Mouse (Mus musculus) left cerebral cortex, adult 11 months (tissue): Measurements from ENCODE around the gene Wnt3.

Experiments
- DNase-seq: peaks from one replicate; pipeline ENCODE4 v3.0.0; 2022; ENCODE audit warnings: low spot score

Wnt3 gene

DNA sequence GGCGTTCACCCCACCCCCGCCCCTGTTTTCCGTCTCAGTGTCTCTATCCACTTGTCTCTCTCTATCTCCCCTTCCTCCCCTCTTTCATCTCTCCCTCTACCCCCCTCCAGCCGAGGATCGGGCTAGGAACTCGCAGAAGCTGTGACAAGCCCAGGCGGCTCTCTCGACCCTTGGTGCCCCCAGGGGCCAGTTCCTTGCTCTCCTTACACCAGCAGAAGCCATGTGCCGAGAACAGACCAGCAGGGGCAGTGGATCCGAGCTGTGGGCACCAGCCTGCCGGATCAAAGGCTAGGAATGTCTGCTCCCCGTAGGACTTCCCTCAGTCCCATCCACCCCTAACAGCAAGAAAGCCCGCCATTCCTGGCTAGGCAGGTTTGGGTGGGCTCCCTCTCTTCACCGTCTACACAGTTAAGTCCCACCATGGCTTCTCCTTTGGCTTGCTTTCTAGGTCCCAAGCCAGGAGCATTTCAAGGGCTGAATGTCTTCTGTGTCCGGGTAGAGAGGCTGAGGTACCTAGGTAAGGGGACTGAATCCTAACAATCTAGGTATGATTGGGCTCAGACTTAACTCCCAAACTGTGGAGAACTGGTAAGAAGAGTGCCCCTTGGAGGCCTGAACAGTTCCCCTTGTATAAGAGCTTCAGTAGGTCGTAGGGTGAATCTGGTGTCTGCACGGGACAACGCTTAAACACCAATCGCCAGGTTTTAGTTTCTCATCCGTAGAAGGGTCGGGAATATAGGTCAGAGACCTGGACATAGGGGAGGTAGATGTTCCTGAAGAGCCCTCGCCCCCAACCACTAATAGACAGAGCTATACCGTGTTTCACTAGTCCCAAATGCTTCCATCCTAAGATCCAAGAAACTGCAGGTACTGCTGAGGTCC, 1.2 kb upstream of the Wnt3 start:
- no peak for DNase-seq

DNA sequence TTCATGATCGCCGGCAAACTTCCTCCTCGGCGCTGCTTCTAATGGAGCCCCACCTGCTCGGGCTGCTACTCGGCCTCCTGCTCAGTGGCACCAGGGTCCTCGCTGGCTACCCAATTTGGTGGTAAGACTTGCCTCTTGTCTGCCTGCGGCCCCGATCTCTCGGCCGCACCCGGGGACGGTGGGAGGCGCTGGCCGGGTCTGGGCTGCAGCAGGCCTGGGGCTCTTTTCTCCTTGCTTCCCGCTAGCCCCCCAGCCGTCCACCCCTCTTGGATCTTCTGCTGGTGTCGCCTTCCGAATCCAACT, 229 bp downstream of the Wnt3 start:
- DNase-seq: no peak

DNA sequence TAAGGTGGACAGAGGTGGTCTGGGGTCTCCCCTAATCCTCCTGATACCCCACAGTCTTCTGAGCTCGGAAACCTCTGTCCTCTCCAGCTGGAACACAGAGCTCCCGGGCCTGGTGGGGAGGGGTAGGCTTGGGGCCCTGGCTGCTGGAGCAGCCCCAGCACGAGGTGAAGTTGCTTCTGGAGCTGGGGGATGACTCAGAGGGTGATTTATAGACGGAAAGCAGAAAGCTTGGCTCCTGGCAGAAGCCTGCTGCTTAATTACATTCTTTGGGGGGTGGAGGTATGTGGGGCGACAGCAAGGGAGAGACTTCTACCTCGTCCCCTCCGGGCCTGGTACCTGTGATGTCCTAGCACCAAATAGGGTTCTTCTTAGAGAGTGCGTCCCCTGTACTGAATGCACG, 6.2 kb downstream of the Wnt3 start:
- no peak for DNase-seq

DNA sequence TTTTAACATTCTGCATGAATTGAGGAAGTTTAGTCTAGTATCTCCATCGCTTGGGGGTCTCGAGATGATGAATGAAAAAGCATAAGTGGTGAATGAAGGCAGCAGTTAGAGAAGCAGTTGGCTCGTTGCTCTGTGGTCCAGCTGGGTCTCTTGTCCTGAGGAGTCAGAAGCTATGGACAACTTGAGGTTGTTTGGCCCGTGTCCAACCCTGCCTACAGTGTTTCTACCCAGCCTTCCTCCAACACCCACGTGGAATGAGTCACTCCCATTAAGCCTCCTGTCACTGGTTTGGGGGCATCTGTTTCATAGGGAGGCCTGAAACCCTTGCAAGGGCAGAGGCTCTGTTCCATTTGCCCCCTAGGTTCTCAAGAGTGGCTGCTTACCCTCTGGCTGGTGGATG, 16.0 kb downstream of the Wnt3 start:
- DNase-seq: no peak

DNA sequence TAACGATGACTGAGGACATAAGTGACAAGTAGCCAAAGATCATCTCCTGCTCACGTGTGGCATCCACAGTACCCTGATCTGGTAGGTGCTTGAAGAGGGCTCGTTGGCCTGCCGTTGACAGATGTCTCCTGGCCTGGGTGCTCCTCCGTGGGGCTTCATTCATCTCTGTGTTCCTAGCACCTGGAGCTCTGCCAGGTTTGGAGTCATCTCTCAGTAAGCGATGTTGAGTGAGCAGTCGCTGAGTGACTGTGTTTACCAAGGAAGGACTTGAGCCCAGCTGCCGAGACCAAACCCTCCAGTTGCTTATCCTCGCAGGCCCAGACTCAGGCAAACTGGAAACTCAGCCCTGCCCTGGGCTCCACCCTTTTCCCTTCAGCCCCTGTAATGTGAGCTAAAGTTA, 27.2 kb downstream of the Wnt3 start:
- no peak for DNase-seq

DNA sequence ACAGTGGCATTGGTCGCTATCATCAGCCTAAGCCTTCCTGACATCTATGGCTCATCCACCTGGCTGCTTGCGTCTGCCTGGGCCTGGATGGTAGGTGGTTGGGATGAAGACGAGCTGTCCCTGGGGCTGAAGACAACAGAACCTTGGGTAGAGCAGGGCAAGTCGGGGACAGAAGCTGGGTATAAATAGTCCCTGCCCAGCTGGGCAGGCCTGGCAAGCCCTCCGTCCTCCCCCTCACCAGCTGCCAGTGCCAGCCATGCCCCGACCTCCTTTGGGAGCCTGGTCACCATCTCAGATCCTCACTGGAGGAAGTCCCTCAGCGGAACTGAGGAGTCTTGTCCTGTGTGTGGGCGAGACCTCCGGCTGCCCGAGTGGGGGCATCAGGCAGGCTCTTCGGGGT, 30.2 kb downstream of the Wnt3 start:
- DNase-seq: no peak

DNA sequence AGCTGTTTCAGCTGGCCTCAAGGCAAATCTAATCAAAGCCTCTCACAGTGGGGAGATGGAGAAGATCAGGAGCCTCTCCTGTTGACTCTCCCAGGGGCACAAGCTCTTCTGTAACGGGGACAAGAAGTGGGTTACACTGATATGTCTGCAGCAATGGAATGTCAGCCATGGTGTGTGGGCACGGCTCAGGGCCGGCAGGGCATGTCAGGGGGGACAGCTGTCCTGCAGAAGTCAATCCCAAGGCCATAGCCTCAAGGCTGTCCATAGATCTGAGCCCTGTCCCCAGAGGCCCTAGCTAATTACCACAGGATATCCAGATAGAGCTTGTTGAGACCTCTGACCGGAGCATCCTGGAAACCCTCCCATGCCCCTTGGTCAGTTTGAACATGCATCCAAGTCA, 30.9 kb downstream of the Wnt3 start:
- DNase-seq: no peak

DNA sequence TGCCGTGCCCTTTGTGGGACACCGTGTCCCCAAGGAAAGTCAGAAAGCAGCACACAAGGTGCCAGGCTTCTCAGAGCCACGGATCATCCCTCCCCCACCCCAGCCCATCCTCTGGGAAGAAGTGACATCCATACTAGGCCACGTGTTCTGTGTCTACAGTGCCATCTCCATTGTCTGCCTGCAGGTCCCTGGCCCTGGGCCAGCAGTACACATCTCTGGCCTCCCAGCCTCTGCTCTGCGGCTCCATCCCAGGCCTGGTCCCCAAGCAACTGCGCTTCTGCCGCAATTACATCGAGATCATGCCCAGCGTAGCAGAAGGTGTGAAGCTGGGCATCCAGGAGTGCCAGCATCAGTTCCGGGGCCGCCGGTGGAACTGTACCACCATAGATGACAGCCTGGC, 34.0 kb downstream of the Wnt3 start:
- DNase-seq: peak; percentile 39

DNA sequence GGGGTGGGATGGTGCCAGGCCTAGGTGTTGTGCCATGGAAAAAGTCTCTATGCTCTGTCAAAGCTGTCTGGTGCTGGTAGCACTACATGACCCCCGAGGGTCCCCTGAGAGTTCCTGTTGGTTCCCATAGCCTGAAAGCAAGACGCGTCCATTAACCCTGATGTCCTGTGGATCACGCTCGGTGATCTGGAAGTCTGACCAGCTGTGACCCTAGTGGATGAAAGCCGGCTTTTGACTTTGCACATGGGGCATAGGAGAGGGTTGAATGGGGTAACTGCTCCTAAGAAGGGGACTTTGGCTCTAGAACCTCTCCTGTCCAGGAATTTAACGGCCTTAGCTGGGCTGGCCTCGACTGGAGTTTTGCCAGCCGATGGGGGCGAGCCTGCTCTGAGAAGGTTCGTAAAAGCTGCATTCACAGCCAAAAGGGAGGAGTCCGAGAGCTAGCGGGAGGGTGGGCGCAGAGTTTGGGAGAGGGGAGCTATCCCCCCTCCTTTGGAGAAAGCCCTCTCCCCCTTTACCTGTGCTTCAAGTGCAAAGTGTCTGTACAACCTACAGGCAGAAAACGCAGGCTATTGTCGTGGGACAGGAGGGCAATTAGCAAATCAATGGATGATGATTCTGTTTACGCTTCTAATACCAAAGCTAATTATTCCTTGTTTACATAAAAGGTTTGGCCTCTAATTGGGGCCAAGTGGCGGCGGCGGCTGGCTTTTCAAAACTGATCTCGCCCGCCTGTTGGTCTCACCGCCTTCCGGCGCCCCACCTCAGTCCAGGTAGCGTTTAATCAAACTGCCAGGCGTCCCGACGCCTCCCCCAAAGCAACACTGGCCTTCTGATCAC, 35.0 kb downstream of the Wnt3 start:
- DNase-seq: no peak

DNA sequence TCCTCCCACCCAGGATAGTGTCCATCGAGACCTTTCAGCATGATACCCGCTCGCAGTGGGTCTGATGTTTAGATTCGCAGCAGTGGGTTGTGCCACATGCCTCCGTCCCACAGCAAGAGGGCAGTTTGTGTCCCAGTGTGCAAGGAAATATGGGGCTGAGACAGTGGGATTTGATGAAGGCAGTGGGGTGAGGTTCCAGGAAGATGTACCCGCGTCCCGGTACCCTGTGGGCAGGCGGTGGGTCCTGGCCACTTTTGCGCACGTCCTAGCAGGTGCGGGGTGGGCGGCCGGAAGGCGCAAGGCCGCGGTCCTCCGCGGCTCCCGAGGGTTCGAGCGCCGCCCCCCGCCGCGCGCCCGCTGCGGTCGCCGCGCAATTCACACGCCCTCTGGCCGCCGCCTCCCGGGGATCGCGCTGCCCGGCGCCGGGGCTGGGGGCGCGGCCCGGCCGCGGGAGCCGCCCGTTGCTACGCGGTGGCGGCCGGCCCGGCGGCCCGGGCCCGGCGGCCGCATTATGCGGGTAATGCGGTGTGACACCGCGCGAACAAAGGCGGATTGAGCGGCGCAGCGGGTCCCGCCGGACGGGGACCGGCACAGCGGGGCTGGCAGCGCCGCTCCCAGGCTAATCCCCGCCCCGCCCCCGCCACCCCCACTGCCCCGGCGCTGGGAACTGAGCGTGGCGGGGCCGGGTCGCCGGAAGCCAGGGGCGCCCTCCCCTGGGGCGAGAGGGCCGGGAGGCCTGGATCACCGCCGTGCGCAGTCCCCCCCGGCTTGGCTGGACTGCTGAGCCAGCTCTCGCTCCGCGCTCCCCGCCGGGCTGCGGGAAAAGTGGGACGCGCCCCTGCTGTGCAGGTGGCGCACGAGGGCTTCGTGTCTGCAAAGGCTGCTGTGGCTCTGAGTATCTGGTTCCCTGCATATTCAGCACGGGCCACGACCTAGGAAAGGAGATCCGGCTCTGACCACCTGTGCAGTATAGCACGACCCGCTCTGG, 36.0 kb downstream of the Wnt3 start:
- no peak for DNase-seq

DNA sequence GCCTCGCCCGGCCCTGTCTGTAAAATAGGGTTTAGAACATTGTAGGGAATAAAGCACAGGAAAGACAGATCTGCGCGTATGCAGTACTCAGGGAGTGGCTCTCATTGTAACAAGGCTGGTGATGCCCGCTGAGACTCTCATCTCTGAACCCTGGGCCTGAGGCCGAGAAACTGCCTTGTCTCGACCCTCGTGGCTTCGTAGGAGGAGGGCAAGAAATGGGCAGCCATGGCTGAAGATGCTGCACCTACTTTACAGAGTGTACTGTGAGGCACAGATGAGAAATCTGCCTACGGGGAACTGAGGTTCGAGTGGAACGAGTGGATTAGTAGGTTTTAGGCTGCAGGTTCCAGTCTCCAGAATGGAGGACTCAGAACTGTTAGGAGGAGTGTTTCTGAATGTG, 36.7 kb downstream of the Wnt3 start:
- DNase-seq: no peak

DNA sequence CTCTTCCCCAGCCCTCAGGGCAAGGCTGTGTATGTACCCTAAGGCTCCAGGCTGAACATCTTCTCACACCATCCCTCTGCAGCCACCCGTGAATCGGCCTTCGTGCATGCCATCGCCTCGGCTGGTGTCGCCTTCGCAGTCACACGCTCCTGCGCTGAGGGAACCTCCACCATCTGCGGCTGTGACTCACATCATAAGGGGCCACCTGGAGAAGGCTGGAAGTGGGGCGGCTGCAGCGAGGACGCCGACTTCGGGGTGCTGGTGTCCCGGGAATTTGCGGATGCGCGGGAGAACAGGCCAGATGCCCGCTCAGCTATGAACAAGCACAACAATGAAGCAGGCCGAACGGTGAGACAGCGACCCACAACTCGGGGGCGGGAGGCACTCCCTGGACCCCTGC, 37.3 kb downstream of the Wnt3 start:
- no peak for DNase-seq

DNA sequence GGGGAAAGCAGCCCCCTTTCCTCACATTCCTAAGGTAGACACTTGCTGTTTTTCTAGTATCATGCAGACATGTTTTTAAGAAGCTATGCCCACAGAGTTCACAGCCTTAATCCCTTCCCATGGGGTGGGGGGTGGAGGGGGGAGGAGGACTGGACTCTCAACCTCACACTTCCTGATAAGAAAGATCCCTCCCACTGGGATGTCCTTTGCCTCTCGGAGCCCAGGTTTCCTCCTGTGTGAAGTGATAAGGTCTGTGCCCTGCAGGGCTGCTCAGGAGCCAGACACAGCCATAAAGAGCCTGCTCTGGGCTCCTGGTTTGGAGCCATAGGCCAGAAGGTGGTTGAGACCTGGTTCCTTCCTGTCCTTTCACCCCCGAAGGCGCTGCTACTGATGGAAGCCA, 40.9 kb downstream of the Wnt3 start:
- no peak for DNase-seq

DNA sequence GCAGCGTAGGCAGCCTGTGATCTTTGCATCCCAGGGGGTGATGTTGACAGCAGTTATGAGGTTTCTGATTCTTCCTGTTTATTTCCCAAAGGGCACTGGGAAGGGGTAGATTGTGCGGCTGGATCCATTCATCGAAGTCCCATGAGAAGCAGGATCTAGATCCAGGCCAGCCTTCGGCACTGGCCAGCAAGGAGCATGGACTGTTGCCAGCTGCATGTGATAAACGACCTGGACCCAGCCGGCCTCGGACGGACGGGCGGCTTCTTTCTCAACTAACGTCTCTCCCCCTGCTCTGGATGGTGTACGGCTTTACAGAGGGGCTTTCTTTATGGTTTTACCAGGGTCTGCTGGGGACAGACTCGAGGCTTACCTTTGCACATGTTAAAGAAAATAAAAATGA, 42.0 kb downstream of the Wnt3 start:
- DNase-seq: no peak

DNA sequence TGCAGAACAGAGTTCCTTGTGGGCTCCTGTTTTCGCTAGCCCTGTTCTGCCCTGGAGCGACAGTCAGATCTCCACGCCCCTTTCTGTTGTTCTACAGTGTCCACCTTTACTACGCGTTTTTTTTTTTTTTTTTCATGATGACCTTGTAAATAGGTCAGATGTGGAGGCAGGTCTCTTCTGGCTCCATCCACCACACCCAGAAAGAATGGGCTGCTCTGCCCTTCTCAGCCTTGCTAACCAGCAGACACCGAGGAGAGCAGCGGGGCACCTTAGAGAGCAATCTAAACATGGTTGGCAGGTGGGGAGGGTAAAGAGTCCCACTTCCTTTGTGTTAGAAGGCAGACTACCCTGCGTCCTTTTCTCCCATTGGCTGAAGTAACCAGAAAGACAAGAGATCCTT, 42.8 kb downstream of the Wnt3 start:
- DNase-seq: no peak

DNA sequence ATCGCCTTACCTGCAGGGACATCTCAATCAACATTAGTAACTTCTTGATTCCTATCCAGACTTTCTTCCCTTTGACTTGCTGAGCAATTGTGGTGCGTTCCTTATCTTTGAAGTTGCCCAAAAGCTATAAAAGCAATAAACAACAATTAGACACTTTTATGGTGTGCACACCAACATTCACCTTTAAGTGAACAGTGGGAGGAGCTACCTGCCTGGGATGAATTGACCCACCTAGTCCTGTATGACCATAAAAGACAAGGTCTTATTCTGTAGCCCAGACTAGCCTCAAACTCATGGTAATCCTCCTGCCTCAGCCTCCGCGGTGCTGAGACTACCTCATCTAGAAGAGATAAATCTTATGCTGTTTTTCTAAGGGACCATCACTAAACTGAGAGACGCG, 53.3 kb downstream of the Wnt3 start:
- no peak for DNase-seq

DNA sequence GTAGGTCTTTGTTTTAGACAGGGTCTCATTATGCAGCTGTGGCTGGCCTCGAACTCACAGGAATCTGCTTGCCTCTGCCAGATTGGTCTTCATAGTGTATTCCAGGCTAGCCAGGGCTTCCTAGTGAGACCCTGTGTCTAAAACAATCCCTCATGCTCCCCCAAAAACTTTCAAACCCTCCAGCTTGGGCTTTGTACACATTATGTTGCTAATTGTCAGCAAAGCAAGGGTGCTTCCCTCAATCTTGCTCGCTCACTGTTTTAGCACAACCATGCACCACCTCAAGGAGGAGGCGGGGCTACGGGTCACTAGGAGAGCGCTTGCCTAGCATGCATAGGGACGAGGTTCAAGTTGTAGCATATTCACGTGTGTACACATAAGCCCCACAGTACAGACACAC, 54.9 kb downstream of the Wnt3 start:
- no peak for DNase-seq

DNA sequence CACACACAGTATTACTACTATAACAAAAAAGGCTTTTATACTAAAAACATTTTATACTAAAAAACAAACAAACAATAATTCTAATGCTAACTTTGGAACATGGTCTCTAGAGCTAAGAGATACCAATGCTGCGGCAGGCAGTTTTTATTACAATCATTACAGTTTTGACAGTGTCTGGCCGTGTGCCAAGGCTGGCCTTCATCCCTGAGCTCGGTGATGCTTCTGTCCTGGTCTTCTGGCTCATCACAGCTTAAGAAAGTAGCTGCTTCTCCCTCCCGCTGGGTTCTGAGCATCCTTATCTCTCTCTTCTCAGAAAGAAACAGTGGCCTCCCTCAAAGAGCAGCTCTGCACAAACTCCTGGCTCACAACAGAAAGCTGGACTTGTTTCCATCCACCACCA, 56.0 kb downstream of the Wnt3 start:
- DNase-seq: no peak

DNA sequence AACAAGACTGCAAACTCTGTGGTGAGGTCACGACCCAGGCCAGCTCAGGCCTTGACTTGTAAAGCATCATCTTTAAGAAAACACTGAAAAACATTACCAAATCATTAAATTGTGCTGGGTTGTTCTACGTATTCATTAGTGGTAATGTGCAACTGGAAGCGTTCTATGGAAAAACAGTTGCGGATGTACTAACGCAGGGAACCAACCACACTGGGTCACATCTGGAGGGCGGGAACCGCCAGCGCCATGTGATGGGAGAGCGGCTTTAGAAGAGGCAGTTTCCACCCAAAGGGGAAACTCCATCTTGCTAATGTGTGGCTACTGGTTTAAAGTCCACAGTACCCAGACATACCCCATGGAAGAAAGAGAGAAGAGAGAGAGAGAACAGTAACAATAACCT, 56.5 kb downstream of the Wnt3 start:
- DNase-seq: no peak

DNA sequence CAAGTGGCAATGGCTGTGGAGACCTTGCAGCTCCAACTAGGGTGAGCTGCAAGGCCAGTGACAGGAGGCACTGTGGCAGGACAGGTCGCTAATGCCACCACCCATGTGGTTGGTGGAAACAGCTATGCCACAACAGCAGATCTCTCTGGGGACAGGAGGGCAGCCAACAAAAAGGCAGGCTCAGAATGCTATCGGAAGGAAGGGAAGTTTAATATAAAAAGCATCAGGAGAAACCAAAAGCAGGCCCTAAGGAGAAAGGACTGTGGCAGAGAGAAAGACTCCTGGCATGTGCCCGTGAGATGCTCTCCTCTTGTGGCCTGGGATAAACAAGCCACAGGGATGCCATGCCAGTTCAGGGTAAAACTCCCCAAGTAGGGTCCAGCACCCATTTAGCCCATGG, 57.8 kb downstream of the Wnt3 start:
- DNase-seq: no peak

DNA sequence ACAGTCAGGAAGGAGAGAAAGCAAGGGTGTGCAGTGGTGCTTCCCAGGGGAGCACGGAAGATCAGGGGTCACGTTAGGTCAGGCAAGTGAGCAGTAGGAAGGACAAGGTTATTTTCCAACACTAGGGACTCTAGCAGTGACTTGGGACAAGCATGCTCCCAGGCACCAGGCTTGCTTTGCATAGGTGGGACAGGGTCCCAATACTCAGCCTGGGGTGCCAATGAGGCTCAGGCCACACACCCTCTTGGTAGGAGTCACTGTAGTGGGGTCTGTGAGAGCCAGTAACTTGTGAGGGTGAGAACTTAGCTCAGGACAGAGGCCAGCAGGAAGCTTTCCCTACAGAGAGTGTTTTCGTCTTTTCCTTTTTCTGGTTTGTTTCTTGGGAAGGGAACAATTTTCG, 58.4 kb downstream of the Wnt3 start:
- no peak for DNase-seq

DNA sequence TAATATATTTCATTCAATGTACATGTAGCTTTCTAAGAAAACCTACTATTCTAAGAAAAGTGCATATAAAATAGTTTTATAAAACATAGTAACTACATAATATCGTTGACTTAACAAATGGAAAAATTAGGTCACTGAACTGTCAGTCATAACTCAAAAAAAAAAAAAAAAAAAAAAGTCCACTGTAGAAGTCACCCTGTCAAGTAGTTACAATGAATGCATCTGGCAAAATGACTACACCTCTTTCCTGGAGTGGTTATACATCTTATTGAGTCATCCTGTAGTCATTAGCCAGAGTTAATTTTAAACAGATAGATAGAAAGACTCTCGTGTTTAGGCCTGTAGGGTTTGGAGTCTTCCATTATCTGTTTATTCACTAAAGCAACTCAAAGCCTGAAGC, 65.0 kb downstream of the Wnt3 start:
- DNase-seq: no peak

DNA sequence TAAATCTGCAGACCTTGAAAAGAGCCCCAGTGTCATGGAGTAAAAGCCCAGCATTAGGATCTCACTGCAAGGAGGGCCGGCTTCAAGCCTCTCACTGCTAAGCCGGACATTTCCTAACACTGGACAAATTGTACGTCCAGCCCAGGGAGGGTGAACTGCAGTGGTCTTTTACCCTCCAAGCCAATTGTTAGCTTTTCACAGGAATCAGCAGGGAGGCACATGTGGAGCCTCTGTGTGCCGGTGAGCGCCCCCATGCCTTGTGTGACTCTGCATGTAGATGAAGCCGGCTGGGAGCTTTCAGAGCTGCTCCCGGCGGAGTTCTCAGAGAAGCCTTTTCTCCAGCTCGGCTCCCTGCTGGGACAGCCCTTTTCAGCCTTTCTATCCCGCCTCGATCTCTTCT, 66.9 kb downstream of the Wnt3 start:
- DNase-seq: no peak
